Mouse (Mus musculus): ENCODE measurements around the gene Pla2g1b.
"Not testable (repeated sequence)": the region's sequence is repeated elsewhere in the genome, so short reads cannot be mapped to it uniquely, and the experiment has no call there.

The Pla2g1b gene

DNA sequence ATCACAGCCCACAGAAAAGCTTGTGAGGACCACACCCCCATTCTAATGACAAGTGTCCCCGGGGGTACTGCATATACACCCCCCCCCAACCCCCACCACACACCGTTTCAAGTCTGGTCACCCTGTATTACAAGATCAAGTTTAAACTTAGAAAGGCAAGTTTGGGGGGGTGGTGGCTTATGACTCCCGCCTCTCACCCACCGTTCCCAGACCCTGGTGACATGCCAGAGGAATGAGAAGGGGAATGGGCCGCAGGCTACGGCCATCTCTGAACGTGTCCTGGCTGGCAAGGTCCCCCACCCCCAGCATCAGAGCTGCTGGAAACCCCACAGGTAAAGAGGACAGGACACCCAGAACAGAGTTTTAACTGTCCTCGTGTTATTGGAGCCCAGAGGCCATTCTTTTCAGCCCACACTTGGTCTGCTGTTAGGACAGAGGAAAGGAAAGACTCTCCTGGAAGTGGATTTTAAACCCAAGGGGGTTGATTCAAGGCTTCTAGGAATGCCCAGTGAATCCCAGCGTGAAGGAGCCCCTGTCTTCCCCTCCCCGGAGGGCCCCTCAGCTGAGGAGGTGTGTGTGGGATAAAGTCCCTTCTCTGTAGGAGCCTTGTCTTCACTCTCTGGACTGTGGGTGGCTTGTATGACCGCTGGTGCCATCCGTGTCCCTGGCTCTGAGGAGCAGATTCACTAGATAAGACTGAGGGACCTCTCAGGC lies 41.4 kb downstream of the Pla2g1b start:
- DNase-seq = no peak

DNA sequence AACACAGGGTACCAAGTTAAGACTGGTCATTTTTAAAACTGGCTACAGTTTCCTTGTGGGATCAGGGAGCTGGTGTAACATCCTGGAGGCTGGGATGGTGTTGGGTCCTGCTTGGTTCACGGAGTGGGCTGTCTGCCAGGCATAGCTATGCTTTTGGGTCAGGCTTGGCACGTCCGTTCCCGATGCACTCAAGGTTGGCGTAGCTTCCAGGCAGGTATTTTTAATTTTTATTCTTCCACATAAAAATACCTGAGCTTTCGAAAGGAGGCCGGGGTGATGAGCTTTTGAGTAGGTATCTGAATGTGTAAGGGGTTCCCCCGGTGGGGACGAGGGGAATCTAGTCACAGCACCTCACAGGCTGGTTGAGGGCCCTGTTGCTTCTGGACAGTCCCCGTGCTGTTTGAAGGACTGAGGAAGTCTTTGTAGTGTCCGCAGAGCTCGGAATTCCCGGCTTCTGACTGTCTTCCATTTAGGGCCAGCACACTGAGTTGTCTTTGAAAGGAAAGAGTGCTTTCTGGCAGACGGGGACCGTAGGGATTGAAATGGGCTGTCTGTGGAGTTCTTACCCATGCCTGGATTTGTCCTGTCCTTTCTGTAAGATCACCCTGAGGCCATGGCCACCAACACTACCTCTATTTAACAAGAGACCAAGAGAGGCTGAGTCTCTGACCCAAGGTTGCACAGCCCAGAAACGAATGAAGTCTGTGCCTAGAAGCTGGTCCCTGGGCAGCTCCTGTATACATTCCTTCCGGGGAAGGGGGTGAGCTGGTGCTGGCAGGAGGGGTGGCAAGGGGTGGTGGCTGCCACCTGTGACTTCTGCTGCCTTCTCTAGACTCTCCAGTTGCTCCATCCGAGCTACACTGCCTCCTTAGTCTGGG lies 42.2 kb downstream of the Pla2g1b start:
- peak; percentile 87 for DNase-seq

DNA sequence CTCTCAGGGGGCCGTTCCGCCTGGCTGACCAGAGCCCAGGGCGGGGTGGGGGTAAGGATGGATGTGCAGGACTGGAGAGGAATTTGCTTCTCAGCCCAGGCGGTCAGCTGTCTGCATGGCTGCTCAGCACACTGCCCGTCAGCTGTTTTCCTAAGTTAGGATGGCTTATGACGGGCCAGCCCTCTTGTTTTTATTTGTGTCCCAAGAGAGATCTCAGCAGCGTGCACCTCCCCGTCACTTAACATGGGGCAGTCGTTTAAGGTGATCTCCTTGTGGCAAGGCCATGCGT lies 42.7 kb downstream of the Pla2g1b start:
- peak; percentile 94 for DNase-seq

DNA sequence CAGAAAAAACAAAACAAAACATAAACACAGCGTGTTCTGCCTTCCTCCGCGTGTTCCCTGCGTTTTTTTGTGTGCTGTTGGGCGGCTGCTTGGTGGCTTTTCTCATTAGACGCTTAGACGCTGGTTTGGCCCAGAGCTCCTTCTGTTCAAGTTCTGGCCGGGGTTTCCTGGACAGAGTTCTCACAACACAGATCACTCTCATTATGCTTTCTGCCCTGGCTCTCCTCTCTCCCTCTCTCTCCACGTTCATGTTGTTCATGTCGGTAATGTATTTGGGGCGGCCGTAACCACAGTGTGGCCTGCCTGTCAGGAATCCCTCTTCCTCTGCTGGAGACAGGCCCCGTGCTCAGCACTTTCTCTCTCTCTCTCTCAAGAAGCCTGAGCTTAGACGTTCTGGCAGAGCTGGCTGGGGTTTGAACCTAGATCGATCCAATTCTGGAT lies 43.3 kb downstream of the Pla2g1b start:
- DNase-seq = no peak

DNA sequence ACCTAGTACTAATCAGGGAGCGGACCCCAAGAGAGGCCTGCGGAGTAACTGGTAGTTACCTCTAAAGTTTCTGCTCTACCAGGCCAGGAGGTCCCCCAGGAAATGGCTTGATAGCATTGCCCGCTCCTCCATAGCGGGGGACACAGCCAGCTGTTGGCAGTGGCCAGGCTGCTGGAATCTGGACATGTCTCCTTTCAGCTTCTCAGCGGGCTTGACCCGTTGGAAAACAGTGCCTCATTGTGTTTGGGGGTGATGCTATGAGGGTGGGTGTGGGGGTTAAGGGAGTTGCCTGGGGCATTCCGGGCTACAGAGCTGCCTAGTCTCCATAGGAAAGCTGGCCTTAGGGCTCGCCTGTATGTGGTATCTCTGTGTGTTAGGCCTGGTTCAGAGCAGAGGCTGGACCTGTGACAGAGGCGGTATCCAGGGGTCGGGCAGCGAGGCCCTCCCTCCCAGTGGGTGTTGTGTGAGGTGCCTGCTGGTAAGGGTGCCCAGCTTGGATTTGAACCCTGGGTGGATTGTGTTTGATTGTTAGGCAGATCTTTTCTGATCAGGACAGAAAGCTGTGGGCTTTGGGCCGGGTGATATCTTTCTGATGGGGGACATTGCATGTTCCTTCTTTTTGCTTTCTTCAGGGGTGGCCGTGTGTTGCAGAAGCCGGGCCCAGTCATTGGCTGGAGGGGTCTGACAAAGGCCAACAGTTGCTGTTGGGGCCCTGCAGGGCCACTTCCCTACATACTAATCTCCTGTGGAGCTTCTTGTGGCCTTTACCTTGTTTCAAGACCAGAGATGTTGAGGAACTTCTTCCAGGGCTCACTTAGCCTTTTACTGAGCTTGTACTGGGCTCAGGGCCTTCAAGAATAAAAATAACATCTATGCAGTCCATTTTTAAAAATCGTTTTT lies 44.0 kb downstream of the Pla2g1b start:
- DNase-seq = no peak

DNA sequence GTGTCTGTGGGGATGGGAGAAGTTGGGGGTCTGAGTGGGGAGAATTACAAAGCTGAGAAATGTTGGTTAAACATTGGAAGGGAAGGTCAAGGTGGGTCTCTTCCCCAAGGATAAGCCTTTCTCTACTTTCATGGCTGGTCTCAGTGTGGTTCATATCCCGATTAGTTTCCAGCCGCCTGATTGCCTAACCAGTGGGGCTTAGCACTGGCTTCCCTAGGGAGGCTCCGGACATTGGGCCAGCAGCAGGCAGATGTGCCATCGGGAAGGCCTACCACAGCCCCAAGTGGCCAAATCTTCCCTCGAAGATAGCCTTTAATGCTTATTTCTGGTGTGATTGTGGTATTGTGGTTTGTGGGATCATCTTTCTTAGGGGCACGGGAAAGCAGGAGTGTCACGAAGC lies 46.3 kb downstream of the Pla2g1b start:
- DNase-seq = no peak

DNA sequence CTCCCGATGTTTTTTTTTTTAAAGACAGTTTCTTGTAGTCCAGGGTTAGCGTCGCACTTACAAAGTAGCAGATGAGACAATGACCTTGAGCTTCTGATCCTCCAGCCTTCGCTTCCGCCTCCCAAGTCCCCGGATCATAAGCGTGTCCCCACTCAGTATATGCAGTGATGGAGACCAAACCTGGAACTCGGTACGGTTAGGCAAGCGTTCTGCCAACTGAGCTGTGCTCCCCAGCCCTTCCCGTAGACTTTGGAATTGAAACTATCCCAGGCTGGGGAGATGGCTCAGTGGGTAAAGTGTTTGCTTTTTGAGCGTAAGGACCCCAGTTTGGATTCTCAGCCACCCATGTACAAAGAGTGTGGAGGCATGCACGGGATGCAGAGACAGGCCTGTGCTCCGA lies 47.2 kb downstream of the Pla2g1b start:
- no peak for DNase-seq

DNA sequence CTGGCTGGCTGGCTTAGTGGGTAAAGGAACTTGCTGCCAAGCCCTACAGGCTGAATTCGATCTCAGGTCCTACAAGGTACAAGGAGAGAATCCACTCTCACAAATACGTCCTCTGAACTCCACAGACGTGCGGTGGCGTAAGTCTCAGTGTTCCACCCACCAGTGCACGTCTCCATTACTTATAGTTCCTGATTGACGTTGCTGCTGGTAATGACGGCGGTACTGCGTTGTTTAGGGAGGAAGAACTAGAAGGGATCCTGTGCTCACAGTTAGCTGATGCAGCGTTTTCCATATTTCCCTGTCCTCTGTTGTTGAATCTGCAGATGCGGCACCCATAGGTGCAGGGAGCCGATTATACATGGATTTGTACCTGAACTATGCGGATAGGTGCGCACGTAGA lies 47.7 kb downstream of the Pla2g1b start:
- DNase-seq = no peak

DNA sequence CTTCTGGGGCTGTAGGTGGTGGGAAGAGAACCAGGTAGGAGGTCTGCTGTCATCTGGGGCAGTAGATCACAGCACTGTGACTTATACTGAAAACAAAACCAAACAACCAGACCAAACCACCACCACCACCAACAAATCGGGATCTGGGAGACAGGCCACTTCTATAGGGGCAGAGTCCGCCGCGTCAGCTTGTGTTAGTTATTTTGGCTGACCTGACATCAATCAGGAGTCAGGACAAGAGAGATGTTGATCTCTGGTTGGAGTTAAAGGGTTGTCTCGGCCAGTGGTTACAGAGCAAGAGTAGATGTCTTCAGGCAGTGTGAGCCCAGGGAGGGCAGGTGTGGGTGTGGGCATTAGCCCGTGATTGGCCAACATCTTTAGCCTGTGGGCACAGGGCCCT lies 48.3 kb downstream of the Pla2g1b start:
- DNase-seq = no peak

DNA sequence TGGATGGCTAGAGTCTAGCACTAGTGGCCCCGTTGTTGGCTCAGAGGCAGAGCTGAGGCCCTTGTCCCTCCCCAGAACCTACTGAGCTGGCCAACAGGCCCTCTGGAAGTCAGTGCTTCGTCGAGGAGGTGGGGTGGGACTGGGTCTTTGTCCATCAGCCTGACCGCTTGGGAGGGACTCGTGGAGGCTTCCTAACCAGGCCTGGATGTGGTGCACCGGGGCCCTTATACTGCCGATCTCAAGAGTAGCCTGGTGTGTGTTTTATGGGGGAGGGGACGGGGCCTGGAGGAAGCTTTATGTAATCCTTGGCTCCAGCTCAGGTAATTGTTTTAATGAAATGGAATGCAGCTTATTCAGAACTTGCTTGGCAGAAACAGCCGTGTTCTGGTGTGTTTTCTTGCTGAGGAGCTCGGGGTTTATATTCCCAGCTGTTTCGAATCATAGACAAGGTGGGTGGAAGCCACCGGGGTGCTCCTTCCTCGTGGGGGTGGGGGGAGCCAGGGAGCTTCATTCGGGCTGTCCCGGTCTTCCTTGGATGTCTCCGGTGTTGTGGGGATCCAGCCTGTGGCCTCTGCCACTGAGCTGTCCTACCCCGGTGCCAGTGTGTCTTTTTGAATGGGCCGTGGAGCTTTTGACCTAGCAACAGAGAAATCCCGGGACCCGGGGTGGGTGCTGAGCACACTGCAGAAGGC lies 49.0 kb downstream of the Pla2g1b start:
- DNase-seq = peak; percentile 90

DNA sequence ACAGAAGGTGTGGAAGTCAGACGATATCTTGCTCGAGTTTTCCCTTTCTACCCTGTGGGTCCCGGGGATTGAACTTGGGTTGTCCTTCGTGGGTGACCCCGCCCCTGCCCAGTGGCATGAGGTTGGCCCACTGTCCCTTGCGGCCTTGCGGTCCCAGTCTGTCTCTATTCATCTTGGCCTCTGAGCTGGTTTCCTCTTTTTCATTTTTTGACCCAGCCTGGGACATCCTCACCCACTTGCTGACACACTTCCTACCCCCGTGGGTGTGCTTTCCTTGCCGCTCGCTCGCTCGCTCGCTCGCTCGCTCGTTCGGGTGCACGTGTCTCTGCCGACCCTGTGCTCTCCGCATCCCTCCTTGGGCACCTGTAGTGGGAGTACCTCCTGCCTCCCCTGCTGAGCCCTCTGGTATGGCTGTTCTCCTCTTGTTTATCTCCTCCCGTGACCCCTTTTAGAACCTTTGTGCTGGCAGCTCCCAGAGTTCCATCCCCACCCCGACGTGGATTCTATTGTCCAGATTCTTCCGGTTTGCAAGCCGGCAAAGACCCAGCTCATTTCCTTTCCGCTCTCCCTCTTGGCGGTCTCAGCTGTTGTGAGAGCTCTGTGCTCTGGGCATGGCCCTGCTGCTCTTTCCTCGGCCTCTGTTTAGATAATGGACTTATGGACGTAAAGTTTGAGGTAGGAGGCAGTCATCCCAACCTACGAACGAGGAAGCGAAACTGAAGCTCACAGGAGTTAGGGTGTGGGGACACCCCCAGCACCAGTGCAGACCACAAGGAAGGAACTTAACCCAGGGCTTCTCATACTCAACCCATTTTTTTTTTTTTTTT lies 50.2 kb downstream of the Pla2g1b start:
- DNase-seq = peak; percentile 66

DNA sequence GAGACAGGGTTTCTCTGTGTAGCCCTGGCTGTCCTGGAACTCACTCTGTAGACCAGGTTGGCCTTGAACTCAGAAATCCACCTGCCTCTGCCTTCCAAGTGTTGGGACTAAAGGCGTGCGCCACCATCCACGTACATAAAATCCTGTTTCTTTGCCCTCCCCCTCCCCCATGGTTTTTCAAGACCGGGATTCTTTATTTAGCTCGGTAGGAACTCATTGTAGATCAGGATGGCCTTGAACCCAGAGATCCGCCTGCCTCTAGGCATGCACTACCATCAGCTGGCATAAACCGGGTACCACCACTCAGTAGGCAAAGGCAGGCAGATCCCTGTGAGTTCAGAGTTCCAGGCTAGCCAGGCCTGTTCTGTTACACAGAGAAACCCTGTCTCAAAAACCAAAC lies 50.8 kb downstream of the Pla2g1b start:
- no peak for DNase-seq

DNA sequence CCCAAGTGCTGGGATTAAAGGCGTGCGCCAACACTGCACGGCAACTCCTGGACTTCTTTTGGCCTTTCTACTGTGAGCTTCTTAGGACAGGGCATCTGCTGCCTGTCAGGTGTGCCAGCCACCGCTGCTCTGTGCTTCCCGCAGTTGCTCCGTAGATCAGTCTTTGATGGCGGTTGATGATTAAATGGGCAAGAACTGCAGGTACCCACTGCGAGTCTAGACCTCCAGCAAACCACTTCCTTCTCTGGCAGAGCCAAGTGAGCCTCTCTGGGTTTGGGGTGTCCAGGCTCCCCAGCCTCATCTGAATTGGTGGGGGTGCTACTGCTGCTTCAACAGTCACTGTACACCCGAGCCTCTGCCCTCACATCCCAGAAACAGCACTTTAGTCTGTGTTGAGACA lies 51.4 kb downstream of the Pla2g1b start:
- no peak for DNase-seq

DNA sequence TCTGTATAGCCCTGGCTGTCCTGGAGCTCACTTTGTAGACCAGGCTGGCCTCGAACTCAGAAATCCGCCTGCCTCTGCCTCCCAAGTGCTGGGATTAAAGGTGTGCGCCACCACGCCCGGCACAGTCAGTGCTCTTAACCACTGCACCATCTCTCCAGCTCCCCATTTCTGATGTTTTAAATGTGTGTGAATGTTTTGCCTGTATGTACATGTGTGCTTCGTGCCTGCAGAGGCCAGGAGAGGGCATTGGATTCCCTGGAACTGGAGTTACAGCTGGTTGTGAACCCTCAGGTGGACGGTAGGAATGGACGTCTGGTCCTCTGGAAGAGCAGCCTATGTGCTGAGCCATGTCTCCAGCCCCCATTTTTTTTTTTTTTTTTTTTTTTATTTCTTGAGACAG lies 52.2 kb downstream of the Pla2g1b start:
- not testable (repeated sequence) for DNase-seq

DNA sequence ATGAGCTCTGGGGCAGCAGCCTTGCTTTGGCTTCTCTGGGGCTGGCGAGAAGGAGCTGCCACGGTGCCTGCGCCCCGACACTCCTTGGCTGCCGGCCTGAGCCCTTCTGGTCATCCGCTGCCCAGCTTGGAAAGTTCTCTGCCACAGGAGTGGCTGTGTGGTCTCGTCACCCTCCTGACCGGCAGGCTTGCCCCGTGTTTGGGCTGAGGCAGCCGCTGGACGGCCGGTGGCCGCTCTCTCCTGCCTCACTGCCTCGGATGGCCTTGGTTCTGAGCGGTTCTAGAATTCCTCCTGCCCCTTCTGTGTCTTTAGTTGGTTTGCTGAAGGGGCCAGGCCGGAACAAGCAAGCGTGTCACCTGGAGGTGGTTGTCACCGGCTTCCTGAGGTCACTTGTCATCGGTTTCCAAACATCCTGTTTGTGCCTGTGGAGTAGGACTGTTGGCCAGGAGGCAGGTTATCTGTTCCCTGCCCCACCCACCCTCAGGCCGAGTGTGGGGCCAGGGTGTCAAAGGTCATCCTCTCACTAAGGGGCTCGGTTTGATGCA lies 54.3 kb downstream of the Pla2g1b start:
- peak; percentile 77 for DNase-seq

DNA sequence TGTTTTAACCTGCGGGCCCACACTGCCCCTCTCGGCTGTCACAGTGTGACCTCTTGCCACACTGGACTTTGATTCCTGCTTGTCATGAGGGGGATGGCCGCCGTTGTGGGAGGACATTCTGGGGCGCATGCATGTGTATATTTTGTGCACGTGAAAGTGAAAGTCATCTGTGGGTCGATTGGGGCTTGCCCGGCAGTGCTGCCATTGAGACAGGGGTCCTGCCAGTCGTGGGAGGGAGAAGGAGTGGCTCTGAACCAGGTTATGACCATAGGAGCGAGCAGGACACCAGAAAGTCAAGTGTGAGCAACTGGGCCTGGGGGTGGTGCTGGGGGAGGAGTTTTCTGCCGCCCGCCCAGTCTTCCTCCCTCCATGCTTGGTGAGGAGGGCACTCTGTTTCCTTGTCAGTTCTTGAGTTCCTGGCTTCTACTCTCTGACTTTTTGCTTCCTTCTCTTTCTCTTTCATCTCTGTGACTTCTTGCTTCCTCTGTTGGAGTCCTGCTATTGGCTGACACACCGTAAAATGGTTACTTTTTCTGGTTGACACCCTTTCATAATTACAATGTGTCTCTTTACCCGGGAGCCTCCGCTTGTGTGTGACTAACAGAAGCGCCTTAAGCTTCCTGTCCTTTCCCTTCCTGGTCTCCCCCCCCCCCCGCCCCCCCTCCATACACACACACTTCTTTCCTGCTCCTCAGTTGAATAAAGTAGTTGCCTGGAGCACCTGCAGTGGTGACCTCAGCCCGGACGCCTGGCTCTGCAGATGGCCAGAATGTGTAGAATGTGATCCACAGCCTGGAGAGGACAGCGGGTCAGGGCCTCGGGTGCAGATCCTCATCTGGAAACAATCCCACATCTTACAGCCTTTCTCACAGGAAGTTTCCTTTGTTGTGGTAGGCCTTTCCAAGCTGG lies 55.7 kb downstream of the Pla2g1b start:
- peak; percentile 85 for DNase-seq

DNA sequence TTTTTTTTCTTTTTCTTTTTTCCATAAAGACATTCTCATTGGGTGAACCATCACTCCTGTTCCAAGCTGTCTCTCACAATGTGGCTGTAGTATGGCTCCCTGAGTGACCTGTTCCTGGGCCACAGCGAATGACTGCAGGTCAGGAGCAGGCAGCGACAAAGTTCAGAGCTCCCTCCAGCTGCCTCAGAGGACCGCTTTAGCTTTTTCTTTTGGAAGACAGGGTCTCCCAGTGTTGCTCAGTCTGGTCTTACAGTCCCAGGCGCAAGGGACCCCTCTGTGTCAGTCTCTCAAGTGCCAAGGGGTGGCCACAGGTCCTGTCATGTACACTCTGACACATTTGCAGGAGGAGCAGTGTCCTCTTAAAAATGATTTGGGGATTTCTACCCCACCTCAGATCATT lies 56.5 kb downstream of the Pla2g1b start:
- DNase-seq = no peak

DNA sequence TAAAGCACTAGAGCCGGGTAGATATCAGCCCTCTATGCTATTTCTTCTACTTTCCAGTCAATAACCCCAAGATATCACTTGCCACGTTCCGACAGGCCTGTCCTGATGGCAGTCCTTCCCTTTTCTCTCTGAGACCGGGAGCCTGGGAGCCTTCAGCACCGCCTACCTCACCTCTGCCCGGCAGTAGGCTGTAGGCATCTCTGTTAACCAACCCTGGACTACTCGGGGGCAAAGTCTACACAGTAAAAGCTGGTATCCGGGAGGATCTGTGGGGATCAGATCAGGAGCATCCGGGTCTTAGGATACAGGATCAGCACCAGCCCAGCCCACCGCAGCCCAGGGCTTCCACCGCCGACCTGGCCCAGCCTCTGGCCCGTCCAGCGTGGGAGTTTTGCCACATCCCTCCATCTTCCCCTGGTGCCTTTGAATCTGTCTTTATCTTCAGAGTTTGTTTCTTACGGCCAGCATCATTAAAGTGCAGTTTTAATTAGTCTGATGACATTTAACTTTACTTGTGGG lies 57.0 kb downstream of the Pla2g1b start:
- peak; percentile 74 for DNase-seq

DNA sequence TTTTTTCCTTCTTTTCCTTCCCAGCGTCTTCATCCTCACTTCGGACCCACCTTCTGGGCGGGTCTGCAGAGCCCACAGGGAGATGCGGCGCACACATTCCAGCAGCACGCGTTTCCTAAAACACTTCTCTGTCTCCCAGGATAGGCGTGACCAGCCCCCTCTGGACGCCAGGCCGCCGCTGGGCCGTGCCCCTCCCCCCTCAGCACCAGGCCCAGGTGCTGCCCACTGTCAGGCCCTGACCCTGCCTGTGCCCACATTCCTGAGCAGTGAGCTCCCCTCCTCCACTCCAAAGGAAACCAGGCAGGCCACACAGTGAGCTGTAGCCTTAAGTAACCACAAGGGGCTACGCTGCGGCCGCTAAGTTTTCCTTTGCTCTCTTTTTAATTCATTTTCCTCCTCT lies 57.9 kb downstream of the Pla2g1b start:
- peak; percentile 73 for DNase-seq
